Mouse (Mus musculus) heart, embryonic 16.5 days (tissue): ENCODE data around the gene 9930104L06Rik. TPM values are rescaled to one million over a fixed set of nuclear protein-coding genes. Genes with fewer than 3 reads are reported as not detected.
"Not testable (repeated sequence)": the region's sequence is repeated elsewhere in the genome, so short reads cannot be mapped to it uniquely, and the experiment has no call there.

Source experiments
- ATAC-seq: fragments of 200-750 bp; cut with Nextera tagmentation; replicated peaks from 2 replicates; pipeline ENCODE4 v1.8.0; 2017; ENCODE audit warnings: moderate number of reproducible peaks; ENCODE audit not compliant: insufficient read depth, low FRiP score; ENCODE audit errors: extremely low read depth
- H3K27ac ChIP-seq: fragments of 300-500 bp; sonication (generic); 2 replicates; pipeline ENCODE4 v1.5.1; 2014; ENCODE audit warnings: mild to moderate bottlenecking, low read length, control low read depth, moderate library complexity
- H3K27me3 ChIP-seq: fragments of 300-500 bp; sonication (generic); 2 replicates; pipeline ENCODE4 v1.6.1; 2014; ENCODE audit warnings: low read length, mixed read lengths; ENCODE audit not compliant: control insufficient read depth, insufficient read depth
- H3K36me3 ChIP-seq: fragments of 300-500 bp; sonication (generic); 2 replicates; pipeline ENCODE4 v1.6.1; 2014; ENCODE audit not compliant: control insufficient read depth, insufficient read depth
- H3K4me1 ChIP-seq: fragments of 300-500 bp; sonication (generic); 2 replicates; pipeline ENCODE4 v1.6.1; 2014; ENCODE audit warnings: low read length, mixed read lengths; ENCODE audit not compliant: control insufficient read depth, insufficient read depth
- H3K4me2 ChIP-seq: fragments of 300-500 bp; sonication (generic); 2 replicates; pipeline ENCODE4 v1.6.1; 2014; ENCODE audit warnings: low read depth, mild to moderate bottlenecking, control low read depth, low read length
- H3K4me3 ChIP-seq: fragments of 300-500 bp; sonication (generic); 2 replicates; pipeline ENCODE4 v1.5.1; 2014; ENCODE audit warnings: mild to moderate bottlenecking, control low read depth, low read length
- H3K9ac ChIP-seq: fragments of 300-500 bp; sonication (generic); 2 replicates; pipeline ENCODE4 v1.6.1; 2014; ENCODE audit warnings: low read length, control low read depth
- H3K9me3 ChIP-seq: fragments of 300-500 bp; sonication (generic); replicated peaks from 2 replicates; pipeline ENCODE4 v1.6.1; 2016; ENCODE audit warnings: low read length; ENCODE audit not compliant: control insufficient read depth
- WGBS: fragments of 180-500 bp; shearing (Covaris S2); extraction: QIAGEN DNeasy Blood & Tissue Kit; methylation state at CpG from one replicate; pipeline ENCODE4 v1.1.7; 2014; 5-methylcytosine and 5-hydroxymethylcytosine counted together
- polyA plus RNA-seq: library from polyadenylated mRNA; unstranded; fragments of >200 nt; fragmentation: Nextera tagmentation; extraction: Ambion mirVana; gene quantifications from 2 replicates; pipeline ENCODE4 v1.2.1, GENCODE M21; 2015

9930104L06Rik gene
- polyA plus RNA-seq, 1 experiment from 2014 or later: 8.8 TPM

DNA sequence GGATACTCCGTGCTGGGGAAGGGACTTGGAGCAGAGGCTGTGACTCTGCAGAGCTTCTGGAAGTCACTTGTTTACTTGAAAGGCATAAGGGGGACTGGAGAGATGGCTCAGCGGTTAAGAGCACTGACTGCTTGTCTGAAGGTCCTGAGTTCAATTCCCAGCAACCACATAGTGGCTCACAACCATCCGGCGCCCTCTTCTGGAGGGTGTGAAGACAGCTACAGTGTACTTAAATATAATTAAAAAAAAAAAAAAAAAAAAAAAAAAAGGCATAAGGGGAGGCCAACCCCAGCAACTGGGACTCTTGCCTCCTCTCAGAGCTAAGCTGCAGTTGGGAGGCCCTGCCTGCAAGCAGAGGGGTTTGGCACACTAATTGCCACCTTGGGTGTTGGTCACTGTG, 31.4 kb upstream of the 9930104L06Rik start:
- 60% methylated on average over 4 of the region's 4 CpGs for WGBS
- peaks cover 6% of the 10 kb centered on the region for H3K4me1 ChIP-seq
- H3K4me2 ChIP-seq: no peak overlapping the region
- no peak overlapping the region for H3K4me3 ChIP-seq
- no peaks in the 10 kb centered on the region for H3K36me3 ChIP-seq
- H3K9me3 ChIP-seq: no peaks in the 10 kb centered on the region
- ATAC-seq: no peak
- peaks cover 14% of the 10 kb centered on the region for H3K27me3 ChIP-seq
- no peak overlapping the region for H3K27ac ChIP-seq
- H3K9ac ChIP-seq: no peak overlapping the region

DNA sequence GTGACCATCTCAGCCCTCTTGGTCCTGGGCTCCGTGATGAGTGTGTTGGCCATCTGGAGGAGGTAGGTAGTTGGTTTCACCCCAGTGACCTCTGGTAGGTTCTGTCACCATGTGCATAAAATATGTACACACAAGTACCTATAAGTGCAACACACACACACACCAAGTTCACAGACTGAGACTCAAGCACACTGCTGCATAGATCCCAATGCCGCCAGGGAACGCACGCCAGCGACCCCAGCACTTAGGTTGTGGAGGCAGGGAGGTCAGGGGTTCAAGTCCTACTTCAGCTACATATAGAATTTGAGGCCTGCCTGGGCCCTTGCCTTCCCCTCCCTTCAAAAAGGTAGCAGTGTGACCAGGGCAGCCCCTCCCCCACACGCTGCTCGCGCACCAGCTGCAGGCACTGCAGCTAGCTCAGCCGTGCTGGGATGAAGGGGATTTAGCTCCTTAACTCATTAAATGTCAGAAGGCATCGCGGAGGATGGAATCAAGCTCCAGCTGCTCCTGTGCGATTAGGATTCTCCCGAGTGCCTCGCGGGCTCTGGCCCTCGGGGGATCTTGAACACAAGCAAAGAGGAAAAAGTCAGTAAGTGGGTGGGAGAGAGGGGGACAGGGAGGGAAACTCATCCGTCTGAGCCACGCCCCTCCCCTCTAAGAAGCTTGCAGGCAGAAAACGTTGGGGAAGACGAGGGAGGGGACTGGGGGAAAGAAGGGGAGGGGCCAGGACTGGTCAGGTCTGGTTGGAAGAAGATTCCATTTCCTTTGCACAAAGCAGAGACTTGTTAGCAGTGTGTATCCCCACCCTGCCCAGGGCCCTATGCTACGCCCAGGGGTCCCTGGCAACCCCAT, 30.7 kb upstream of the 9930104L06Rik start:
- Histone ChIP-seq H3K27me3 (peaks cover 14% of the 10 kb centered on the region), H3K9ac (no peak overlapping the region; the same call in 1 of the 2 replicates), H3K4me3 (0 out of 2 replicates have a peak overlapping the region, but pooled peaks have one; percentile 8), H3K4me1 (peaks cover 6% of the 10 kb centered on the region), H3K4me2 (peak overlapping the region; percentile 49; the same call in 1 of the 2 replicates), H3K9me3 (no peaks in the 10 kb centered on the region; the same call in 1 of the 2 replicates), H3K36me3 (no peaks in the 10 kb centered on the region), H3K27ac (no peak overlapping the region)
- WGBS: 8% methylated on average over 21 of the region's 21 CpGs
- no peak for ATAC-seq

DNA sequence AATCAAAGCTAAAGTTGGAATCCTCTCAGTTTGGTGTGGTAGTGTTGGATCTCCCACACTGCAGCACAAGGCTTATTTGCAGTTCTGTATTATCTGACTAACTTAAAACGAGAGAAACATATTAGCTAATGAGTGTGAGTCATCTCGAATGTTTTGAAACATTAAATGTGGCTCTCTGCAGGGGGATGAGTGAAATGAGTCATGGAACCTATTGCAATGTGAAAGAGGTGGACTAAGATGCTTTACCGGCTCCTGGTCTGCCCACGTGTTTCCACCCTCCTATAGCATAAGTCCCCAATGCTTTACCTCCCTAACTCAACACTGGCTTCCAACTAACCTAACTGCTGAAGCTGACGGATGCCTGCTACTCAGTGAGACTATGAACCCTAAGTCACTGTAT, 8.7 kb upstream of the 9930104L06Rik start:
- H3K4me2 ChIP-seq: no peak overlapping the region
- no peak overlapping the region for H3K27ac ChIP-seq
- WGBS: 89% methylated on average over 5 of the region's 5 CpGs
- H3K36me3 ChIP-seq: peaks cover 53% of the 10 kb centered on the region
- no peak overlapping the region for H3K4me3 ChIP-seq
- ATAC-seq: no peak
- no peak overlapping the region for H3K9ac ChIP-seq
- H3K9me3 ChIP-seq: no peaks in the 10 kb centered on the region
- H3K4me1 ChIP-seq: no peaks in the 10 kb centered on the region
- no peaks in the 10 kb centered on the region for H3K27me3 ChIP-seq

DNA sequence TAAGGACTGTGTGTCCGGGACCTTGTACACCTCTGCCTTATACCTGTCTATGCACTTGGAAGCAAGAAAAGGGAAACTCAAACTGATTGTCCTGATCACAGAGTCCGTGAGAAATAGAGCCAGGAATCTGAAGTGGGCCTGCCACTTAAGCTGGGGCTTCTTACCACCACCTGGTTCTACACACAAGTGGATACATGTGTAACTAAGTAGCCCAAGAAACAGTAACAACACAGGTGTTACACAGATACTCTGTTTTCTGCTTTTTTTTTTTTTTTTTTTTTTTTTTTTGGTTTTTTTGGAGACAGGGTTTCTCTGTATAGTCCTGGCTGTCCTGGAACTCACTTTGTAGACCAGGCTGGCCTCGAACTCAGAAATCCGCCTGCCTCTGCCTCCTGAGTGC, 2.4 kb downstream of the 9930104L06Rik start, which contains the start of gene Cdca8:
Gene Cdca8 (minus strand): TSS at position 101 of the 400 bp plus-strand sequence.
- ATAC-seq: not testable (repeated sequence)

DNA sequence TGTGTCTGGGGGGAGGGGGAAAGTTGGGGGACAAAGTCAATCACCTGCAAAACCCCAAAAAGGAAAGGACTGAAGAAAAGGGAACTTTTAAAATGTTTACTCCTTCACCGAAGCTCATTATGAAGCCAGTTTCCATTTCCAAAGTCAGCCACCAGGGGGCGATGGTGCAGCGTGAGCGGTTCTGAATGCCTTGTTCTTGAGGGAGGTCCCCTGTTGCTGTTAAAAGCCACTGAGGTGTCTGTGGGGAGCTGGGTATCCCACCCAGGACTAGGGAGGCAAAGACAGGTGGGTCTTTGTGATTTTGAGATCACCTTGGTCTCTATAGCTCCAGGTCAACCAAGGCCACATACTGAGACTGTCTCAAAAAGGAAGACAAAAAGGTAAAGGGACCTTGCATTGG, 6.2 kb downstream of the 9930104L06Rik start:
- 8% methylated on average over 4 of the region's 4 CpGs for WGBS
- Histone ChIP-seq H3K4me3 (no peak overlapping the region), H3K27ac (no peak overlapping the region), H3K4me1 (peaks cover under 1% of the 10 kb centered on the region; the same call in 1 of the 2 replicates), H3K27me3 (no peaks in the 10 kb centered on the region), H3K36me3 (peaks cover 19% of the 10 kb centered on the region), H3K4me2 (no peak overlapping the region), H3K9ac (no peak overlapping the region), H3K9me3 (no peaks in the 10 kb centered on the region)
- peak; percentile 32; the same call in 1 of the 2 replicates for ATAC-seq

More for the DNA sequence above, 2.4 kb downstream of the 9930104L06Rik start, which contains the start of gene Cdca8:
- H3K36me3 ChIP-seq: peaks cover 19% of the 10 kb centered on the region
- not testable (repeated sequence) for H3K9me3 ChIP-seq, H3K9ac ChIP-seq, H3K27me3 ChIP-seq, H3K4me3 ChIP-seq, H3K27ac ChIP-seq, H3K4me2 ChIP-seq
- 93% methylated on average over 4 of the region's 4 CpGs for WGBS
- peaks cover 20% of the 10 kb centered on the region for H3K4me1 ChIP-seq

DNA sequence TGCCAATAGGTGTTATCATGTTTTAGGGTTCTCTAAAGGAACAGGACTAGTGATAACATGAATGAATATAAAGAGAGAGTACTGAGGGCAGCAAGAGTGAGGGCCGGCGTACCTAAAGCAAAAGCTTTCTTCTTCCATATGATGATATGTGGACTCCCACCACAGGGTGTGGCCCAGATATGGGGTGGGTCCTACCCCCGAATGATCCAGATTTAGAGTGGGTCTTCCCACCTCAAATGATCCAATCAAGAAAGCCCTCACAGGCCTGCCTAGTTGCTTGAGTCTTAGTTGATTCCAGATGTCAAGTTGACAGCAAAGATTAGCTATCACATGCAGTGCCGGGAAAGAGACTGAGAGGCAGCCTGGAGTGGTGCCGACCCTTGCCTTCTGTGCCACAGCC, 6.9 kb downstream of the 9930104L06Rik start:
- H3K27ac ChIP-seq: no peak overlapping the region
- no peak overlapping the region for H3K4me3 ChIP-seq
- peaks cover 19% of the 10 kb centered on the region for H3K36me3 ChIP-seq
- no peaks in the 10 kb centered on the region for H3K4me1 ChIP-seq
- no peak overlapping the region for H3K4me2 ChIP-seq
- 65% methylated on average over 5 of the region's 5 CpGs for WGBS
- H3K9me3 ChIP-seq: no peaks in the 10 kb centered on the region
- H3K9ac ChIP-seq: no peak overlapping the region
- no peaks in the 10 kb centered on the region for H3K27me3 ChIP-seq
- ATAC-seq: no peak

DNA sequence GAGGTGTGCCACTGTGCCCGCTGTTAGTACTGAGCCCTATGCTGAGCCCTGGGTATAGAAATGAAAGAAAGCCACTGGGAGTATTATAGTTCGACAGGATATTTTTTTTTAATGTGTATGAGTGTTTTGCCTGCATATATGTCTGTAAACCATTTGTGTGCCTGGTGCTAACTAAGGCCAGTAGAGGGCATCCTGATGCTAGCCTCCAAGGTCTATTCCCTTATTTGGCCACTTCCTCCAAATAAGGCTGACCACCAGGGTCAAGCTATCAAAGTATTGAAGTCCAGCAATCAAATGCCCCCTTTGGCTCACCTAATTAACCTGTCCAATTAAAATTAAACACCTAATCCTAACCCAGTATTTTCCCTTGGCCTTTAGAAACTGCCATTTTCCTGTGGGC, 8.1 kb downstream of the 9930104L06Rik start:
- Histone ChIP-seq H3K27me3 (no peaks in the 10 kb centered on the region), H3K9me3 (no peaks in the 10 kb centered on the region), H3K4me2 (no peak overlapping the region), H3K9ac (no peak overlapping the region), H3K4me1 (no peaks in the 10 kb centered on the region), H3K4me3 (no peak overlapping the region), H3K27ac (no peak overlapping the region), H3K36me3 (peaks cover 12% of the 10 kb centered on the region; the same call in 1 of the 2 replicates)
- WGBS: 63% methylated on average over 2 of the region's 2 CpGs
- ATAC-seq: no peak

DNA sequence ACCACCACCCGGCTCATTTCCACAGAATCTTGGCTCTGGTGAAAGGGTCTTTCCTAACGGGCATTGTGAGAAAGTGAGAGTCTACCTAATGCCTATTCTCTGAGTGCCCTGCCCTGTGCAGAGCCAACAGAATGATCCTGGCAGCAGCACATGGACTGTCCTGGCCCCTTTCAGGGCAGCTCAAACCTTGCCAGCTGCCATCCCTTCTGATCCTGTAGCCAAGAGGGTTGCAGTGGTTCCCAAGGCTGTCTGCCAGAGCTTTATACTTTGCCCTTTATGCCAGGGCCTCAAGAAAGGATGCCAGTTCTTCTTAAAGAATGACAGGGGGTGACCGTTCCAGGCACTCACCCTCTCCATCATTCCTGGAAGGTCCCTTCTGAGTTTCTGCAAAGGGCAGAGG, 12.6 kb downstream of the 9930104L06Rik start:
- Histone ChIP-seq H3K27ac (no peak overlapping the region), H3K27me3 (no peaks in the 10 kb centered on the region), H3K9me3 (no peaks in the 10 kb centered on the region), H3K4me1 (no peaks in the 10 kb centered on the region), H3K4me3 (no peak overlapping the region), H3K4me2 (no peak overlapping the region), H3K36me3 (no peaks in the 10 kb centered on the region), H3K9ac (no peak overlapping the region)
- 77% methylated on average over 3 of the region's 3 CpGs for WGBS
- no peak for ATAC-seq
